Mouse (Mus musculus): ENCODE data around the gene Crhr1.
A peak's percentile ranks its signal among the peaks of the same experiment; 100 is the strongest.

The Crhr1 gene

GRCm38 (mm10) chr11:104138976-104139375 lies 6.3 kb downstream of the Crhr1 start:
- DNase-seq, result no peak

- DNase-seq, result no peak
Observed at GRCm38 (mm10) chr11:104144930-104145329, 12.3 kb downstream of the Crhr1 start.

- DNase-seq, result no peak
Observed at GRCm38 (mm10) chr11:104148787-104149186, 16.1 kb downstream of the Crhr1 start.

- DNase-seq, result no peak
Observed at GRCm38 (mm10) chr11:104150911-104151310, 18.3 kb downstream of the Crhr1 start.

- no peak for DNase-seq
Observed at GRCm38 (mm10) chr11:104154332-104154731, 21.7 kb downstream of the Crhr1 start.

GRCm38 (mm10) chr11:104154820-104155635 lies 22.4 kb downstream of the Crhr1 start:
- no peak for DNase-seq

DNA sequence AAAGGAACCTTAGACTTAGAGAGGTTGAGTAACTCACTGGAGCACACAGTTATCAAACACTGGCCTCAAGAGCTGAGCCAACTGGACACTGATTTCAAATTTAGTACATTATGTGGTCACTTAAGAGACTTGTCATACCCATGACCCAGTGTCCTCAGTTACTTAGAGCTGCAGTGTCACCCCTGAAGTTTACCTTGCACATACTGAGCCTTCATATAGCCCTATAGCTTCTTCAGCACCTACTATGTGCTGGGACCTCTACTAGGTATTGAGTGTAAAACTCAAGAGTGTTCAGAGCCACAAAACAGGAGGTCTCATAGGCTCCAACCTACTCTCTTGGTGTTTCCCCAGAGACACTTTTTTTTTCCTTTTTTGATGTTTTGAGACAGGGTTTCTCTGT lies 23.2 kb downstream of the Crhr1 start:
- no peak for DNase-seq

DNA sequence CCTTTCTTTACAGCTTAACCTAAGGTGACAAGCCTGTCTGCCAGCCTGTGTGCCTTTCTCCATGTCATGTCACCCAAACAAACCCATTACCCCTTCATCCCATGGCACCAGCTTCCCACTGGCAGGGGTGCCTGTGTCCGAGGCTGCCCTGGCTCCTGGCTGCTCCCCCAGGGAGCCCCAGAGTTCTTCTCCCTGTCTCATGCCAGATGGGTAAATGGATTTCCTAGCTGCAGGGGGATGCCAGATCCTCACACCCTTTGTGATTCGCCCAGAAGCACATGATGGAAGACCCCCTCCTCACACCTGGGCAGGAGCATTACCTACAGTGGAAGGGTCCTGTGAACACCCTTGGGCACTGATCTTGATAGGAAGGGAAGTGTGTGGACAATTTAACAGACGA lies 23.7 kb downstream of the Crhr1 start:
- no peak for DNase-seq

GRCm38 (mm10) chr11:104157603-104158259 lies 25.1 kb downstream of the Crhr1 start:
- peak; percentile 29 for DNase-seq

DNA sequence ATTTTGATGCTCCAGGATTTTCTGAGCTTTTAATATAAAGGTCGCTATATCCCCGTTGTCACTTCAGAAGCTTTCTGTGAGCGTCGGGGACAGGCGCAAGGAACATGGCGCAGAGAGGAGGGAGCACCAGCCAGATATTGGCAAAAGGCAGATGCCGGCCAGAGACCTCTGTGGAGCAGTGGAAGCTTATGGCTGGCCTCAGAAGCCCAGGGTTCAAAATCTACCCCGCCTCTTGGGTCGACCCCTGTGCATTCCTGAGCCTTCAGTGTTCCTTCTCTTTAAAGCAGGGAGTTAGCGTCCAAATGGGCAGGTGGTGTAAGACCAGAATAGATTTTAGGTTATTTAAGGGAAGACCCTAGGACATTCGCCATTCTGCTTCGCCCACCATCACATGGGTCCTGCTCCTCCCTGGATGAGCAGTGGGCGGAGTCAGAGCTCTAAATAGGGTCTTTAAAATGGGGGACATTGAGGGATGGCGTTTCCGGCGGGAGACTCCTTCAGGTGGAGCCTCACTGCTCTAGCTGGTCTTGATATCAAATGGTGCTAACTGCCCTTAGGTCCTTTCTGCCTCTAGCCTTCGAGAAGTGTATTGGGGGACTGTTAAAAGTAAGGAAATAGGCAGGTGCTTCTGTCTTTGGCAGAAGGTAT lies 25.7 kb downstream of the Crhr1 start:
- DNase-seq, result no peak

DNA sequence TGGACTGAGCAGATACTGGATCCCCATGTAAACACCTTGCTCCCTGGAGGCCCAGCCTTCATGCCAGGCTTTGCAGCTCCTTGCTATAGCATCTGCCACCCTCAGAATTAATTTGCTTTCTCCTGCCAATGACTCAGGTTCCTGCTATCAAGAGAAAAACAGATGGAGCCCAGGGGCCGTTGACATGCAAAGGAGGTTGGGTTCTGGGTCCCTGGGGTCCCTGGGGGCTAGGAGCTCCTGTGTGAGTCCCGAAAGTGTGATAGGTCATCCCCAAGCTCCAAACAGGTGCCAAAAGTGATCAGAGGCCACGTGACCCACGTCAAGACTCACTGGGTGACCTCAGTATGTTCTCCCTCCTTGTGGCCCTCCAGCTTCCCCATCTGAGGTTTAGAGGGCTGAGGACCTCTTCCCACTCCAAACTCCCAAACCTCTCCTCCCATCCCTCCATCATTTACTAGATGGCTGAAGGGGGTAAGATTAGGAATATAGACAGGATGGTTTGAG lies 27.2 kb downstream of the Crhr1 start:
- DNase-seq, result no peak

GRCm38 (mm10) chr11:104161153-104161552 lies 28.5 kb downstream of the Crhr1 start:
- no peak for DNase-seq

DNA sequence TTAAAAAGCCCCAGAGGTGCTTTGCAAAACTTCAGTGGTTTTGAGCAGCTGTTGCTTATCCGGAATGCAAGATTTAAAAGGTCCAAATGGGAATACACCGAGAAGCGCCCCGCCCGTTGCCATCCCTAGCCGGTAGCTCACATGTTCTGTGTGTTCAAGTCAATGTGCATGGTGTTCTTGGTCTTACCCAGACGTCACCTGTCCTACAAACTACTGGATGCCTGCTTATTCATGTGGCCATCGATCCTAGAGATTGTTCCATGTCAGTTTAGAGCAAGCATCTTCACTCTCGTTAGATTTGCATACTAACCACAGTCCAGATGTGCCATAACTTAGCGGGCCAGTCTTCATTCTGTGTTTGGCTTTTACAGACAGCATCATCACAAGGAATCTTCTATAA lies 31.6 kb downstream of the Crhr1 start:
- DNase-seq, result no peak

GRCm38 (mm10) chr11:104171281-104171781 lies 38.7 kb downstream of the Crhr1 start:
- peak; percentile 48 for DNase-seq

DNA sequence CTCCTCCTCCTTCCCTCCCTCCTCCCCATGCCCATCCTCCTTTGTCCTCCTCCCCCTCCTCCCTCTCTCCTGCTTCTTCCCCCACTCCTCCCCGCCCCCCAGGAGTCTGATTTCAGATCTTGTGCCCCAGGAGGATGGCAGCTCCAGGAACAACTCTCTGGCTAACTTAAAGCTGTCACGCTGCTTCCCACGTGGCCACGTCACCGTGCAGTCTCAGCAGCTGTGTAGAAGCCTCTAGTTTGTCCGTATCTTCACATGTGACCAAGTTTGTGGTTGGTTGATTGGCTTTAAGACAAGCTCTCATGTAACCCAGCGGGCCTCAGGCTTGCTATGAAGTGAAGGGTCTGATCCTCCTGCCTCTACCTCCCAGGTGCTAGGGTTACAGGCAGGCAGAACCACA lies 46.2 kb downstream of the Crhr1 start:
- no peak for DNase-seq

GRCm38 (mm10) chr11:104179804-104180203 lies 47.1 kb downstream of the Crhr1 start:
- no peak for DNase-seq

DNA sequence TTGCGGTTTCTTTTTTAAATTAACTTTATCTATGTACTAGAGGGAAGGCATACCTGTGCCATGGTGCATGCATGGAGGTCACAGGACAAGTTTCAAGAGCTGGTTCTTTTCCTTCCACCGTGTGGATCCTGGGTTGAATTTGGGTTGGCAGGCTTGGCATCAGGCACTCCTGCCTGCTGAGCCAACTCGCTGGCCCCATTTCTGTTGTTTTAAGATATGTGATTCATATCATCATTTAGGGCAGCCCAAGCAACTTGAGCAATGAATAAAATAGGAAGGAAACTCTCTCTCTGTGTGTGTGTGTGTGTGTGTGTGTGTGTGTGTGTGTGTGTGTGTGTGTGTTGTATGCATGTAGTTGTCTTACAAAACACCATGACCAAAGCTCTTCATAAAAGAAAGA lies 49.5 kb downstream of the Crhr1 start:
- DNase-seq, result no peak

- no peak for DNase-seq
Observed at GRCm38 (mm10) chr11:104186135-104186836, 53.6 kb downstream of the Crhr1 start, which contains the start of gene Sppl2c. TSS of gene Sppl2c (plus strand) at chr11:104186327.

- DNase-seq, result no peak
Observed at GRCm38 (mm10) chr11:104186837-104187150, 54.1 kb downstream of the Crhr1 start.

GRCm38 (mm10) chr11:104187766-104188165 lies 55.1 kb downstream of the Crhr1 start:
- no peak for DNase-seq

DNA sequence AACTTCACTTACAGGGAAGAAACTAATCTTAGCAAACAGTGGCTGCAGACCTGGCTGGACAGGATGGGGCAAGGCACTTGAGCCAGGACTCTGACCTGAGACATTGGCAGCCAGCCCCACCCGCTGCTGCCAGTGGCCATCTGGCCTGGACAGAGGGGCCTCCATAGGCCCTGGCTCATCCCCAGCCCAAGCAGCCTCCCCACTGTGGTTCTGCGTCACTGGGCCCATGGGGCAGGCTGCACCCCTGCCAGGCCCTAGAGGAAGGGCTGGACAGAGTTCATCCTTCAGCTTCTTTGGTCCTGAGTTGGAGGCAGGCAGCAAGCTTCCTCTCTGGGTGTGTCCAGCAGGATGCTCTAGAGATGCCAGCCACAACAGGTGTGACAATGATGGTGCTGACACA lies 57.4 kb downstream of the Crhr1 start:
- DNase-seq, result no peak

DNA sequence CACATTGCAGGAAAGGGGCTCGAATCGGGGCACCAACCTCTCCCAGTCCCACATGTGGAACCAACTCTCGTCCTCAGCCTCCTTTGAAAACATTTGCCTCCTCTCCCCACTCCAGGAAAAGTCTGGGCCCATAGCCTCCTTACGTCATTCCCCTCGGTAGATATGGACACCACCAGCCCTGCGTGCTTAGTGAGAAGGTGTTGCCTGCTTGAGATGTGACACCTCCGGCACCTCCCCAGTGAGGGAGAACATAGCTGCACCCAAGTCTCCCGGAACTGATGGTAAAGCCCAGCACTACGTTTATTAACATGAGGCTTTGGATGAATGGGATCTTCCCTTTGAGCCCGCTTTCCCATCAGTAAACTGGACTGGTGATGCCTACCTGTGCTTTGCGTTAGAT lies 62.7 kb downstream of the Crhr1 start:
- no peak for DNase-seq

- peak; percentile 56 for DNase-seq
Observed at GRCm38 (mm10) chr11:104195791-104196190, 63.1 kb downstream of the Crhr1 start.
